Mouse (Mus musculus): ENCODE measurements around the gene Gnl3l. TPM values are rescaled to one million over a fixed set of nuclear protein-coding genes. Genes with fewer than 3 reads are reported as not detected.

Gnl3l gene
- polyA plus RNA-seq, 1 experiment from 2014 or later: 8.7 TPM

Other genes starting within 250 kb of the Gnl3l start
- gene Maged2, start 203.0 kb downstream of the Gnl3l start, polyA plus RNA-seq (2015; fragmentation: Nextera tagmentation; extraction: Ambion mirVana): 56.9 and 61.6 TPM in 2 replicates
- 1.8 and 2.0 TPM in 2 replicates for gene Fgd1, start 28.8 kb upstream of the Gnl3l start, polyA plus RNA-seq (2015; fragmentation: Nextera tagmentation; extraction: Ambion mirVana)
- gene Tsr2, start 79.2 kb upstream of the Gnl3l start, polyA plus RNA-seq (2015; fragmentation: Nextera tagmentation; extraction: Ambion mirVana): 9.3 and 9.8 TPM in 2 replicates
- gene Wnk3, start 180.8 kb upstream of the Gnl3l start, polyA plus RNA-seq (2015; fragmentation: Nextera tagmentation; extraction: Ambion mirVana): 0.01 TPM in 2 replicates

Measured in liver, embryonic 16.5 days (tissue).